In genomic region chr7:132365703-132366384, GRCm38 (mm10) we compare ENCODE assay signal across 12 mouse cellular contexts. TPM values are rescaled to one million over a fixed set of nuclear protein-coding genes. Genes with fewer than 3 reads are reported as not detected.
A peak's percentile ranks its signal among the peaks of the same experiment; 100 is the strongest.
DNase-seq lines count a peak whose midpoint lies in the region; ATAC-seq and TF ChIP-seq lines count a peak whose summit lies in the region.
"Had no signal": no experiment of that assay in that cellular context is flagged by ENCODE, and none has a peak within 500 bp of the region (broad histone marks: within the 10 kb centered on the region; RNA-seq: fewer than 3 reads in every experiment).

No protein-coding gene starts in this region.

- DNase-seq in embryonic facial prominence, embryonic 10.5 days (ENCODE audit: low spot score), result no peak
- DNase-seq in naive thymus-derived CD4-positive, alpha-beta T cell, adult 2 months (ENCODE audit: low read depth), result peak; percentile 73
- peak; percentile 71 for DNase-seq in thymus, postnatal 25 days
- DNase-seq in midbrain, postnatal 0 days (ENCODE audit: low spot score), result no peak
- DNase-seq in c-Kit-positive CD71-positive TER-119-positive erythroid progenitor cells, embryonic 14.5 days (ENCODE audit: low spot score), result no peak
- DNase-seq: cerebellum, adult 11 months had no signal

- H3K27ac ChIP-seq in embryonic facial prominence, embryonic 13.5 days, result 0 out of 2 replicates have a peak overlapping the region, but pooled peaks have one; percentile 12
- H3K27ac ChIP-seq in embryonic facial prominence, embryonic 10.5 days (replicated peaks), result no peak overlapping the region
- H3K27ac ChIP-seq in midbrain, postnatal 0 days (ENCODE audit: low read depth, low read length), result no peak overlapping the region
- no peak overlapping the region for H3K27ac ChIP-seq in midbrain, embryonic 16.5 days (ENCODE audit: low read length)
- H3K27ac ChIP-seq: embryonic facial prominence, embryonic 15.5 days; limb, embryonic 15.5 days had no signal

- WGBS in embryonic facial prominence, embryonic 13.5 days, result 89% methylated on average over 5 of the region's 5 CpGs
- 86% methylated on average over 5 of the region's 5 CpGs for WGBS in embryonic facial prominence, embryonic 10.5 days
- WGBS in midbrain, postnatal 0 days, result 87% methylated on average over 5 of the region's 5 CpGs
- WGBS in midbrain, embryonic 16.5 days, result 92% methylated on average over 5 of the region's 5 CpGs

- no peak overlapping the region for H3K9ac ChIP-seq in embryonic facial prominence, embryonic 13.5 days
- no peak overlapping the region for H3K9ac ChIP-seq in midbrain, postnatal 0 days (replicated peaks; ENCODE audit: low read length, poor library complexity, severe bottlenecking)
- no peak overlapping the region for H3K9ac ChIP-seq in midbrain, embryonic 16.5 days (ENCODE audit: low read depth, low read length)
- H3K9ac ChIP-seq: embryonic facial prominence, embryonic 15.5 days; limb, embryonic 15.5 days had no signal

- H3K4me1 ChIP-seq in embryonic facial prominence, embryonic 13.5 days, result peaks cover 20% of the 10 kb centered on the region
- H3K4me1 ChIP-seq in embryonic facial prominence, embryonic 10.5 days, result peaks cover 20% of the 10 kb centered on the region
- H3K4me1 ChIP-seq in midbrain, postnatal 0 days (ENCODE audit: insufficient read depth, low read length), result no peaks in the 10 kb centered on the region
- H3K4me1 ChIP-seq in midbrain, embryonic 16.5 days (ENCODE audit: control insufficient read depth, insufficient read depth, low read length), result no peaks in the 10 kb centered on the region
- H3K4me1 ChIP-seq: embryonic facial prominence, embryonic 15.5 days had no signal

- TF ChIP-seq CTCF in midbrain, postnatal 0 days (IDR thresholded peaks at IDR 0.05), result no peak

- H3K4me2 ChIP-seq in embryonic facial prominence, embryonic 13.5 days, result no peak overlapping the region
- no peak overlapping the region for H3K4me2 ChIP-seq in midbrain, postnatal 0 days (ENCODE audit: low read depth, low read length, poor library complexity, severe bottlenecking)
- H3K4me2 ChIP-seq in midbrain, embryonic 16.5 days (ENCODE audit: low read length), result no peak overlapping the region
- H3K4me2 ChIP-seq: embryonic facial prominence, embryonic 15.5 days; limb, embryonic 15.5 days had no signal

- no peak overlapping the region for H3K4me3 ChIP-seq in embryonic facial prominence, embryonic 13.5 days
- H3K4me3 ChIP-seq in embryonic facial prominence, embryonic 10.5 days, result no peak overlapping the region
- H3K4me3 ChIP-seq in midbrain, postnatal 0 days (ENCODE audit: low read depth, low read length), result no peak overlapping the region
- H3K4me3 ChIP-seq in midbrain, embryonic 16.5 days (ENCODE audit: low read depth, low read length), result no peak overlapping the region
- H3K4me3 ChIP-seq: embryonic facial prominence, embryonic 15.5 days; limb, embryonic 15.5 days had no signal

- ATAC-seq in embryonic facial prominence, embryonic 13.5 days (ENCODE audit: insufficient number of reproducible peaks, insufficient read depth, low FRiP score, low TSS enrichment, low read depth), result no peak
- peak; percentile 84 for ATAC-seq in granulocyte monocyte progenitor cell, adult 5-6 weeks (replicated peaks; ENCODE audit: poor library complexity, severe bottlenecking)
- ATAC-seq in midbrain, postnatal 0 days (ENCODE audit: low FRiP score), result no peak
- ATAC-seq in midbrain, embryonic 16.5 days, result no peak
- ATAC-seq: intestine, postnatal 0 days had no signal

- H3K9me3 ChIP-seq in embryonic facial prominence, embryonic 13.5 days, result no peaks in the 10 kb centered on the region
- H3K9me3 ChIP-seq in embryonic facial prominence, embryonic 10.5 days, result no peaks in the 10 kb centered on the region
- H3K9me3 ChIP-seq in midbrain, postnatal 0 days (ENCODE audit: low read length), result no peaks in the 10 kb centered on the region
- no peaks in the 10 kb centered on the region for H3K9me3 ChIP-seq in midbrain, embryonic 16.5 days (replicated peaks; ENCODE audit: control insufficient read depth, low read length, poor library complexity, severe bottlenecking)
- H3K9me3 ChIP-seq: embryonic facial prominence, embryonic 15.5 days; limb, embryonic 15.5 days had no signal

- H3K36me3 ChIP-seq in embryonic facial prominence, embryonic 13.5 days, result no peaks in the 10 kb centered on the region
- no peaks in the 10 kb centered on the region for H3K36me3 ChIP-seq in embryonic facial prominence, embryonic 10.5 days (replicated peaks)
- H3K36me3 ChIP-seq in midbrain, postnatal 0 days (ENCODE audit: insufficient read depth, low read length), result no peaks in the 10 kb centered on the region
- no peaks in the 10 kb centered on the region for H3K36me3 ChIP-seq in midbrain, embryonic 16.5 days (ENCODE audit: control insufficient read depth, insufficient read depth, low read length)
- H3K36me3 ChIP-seq: embryonic facial prominence, embryonic 15.5 days; limb, embryonic 15.5 days had no signal

- no peaks in the 10 kb centered on the region for H3K27me3 ChIP-seq in embryonic facial prominence, embryonic 13.5 days
- peaks cover 39% of the 10 kb centered on the region for H3K27me3 ChIP-seq in embryonic facial prominence, embryonic 10.5 days (replicated peaks; ENCODE audit: low read depth, poor library complexity, severe bottlenecking)
- no peaks in the 10 kb centered on the region for H3K27me3 ChIP-seq in midbrain, postnatal 0 days (ENCODE audit: insufficient read depth, low read length)
- H3K27me3 ChIP-seq in midbrain, embryonic 16.5 days (ENCODE audit: control insufficient read depth, insufficient read depth, low read depth, low read length), result no peaks in the 10 kb centered on the region
- H3K27me3 ChIP-seq: embryonic facial prominence, embryonic 15.5 days; limb, embryonic 15.5 days had no signal

RNA-seq across cellular contexts. Expression of gene Chst15, which starts 48.8 kb away (rescaled TPM):
- polyA plus RNA-seq in embryonic facial prominence, embryonic 13.5 days (2015; fragmentation: Nextera tagmentation; extraction: Ambion mirVana), result 30.2 and 30.4 TPM in 2 replicates
- polyA plus RNA-seq in embryonic facial prominence, embryonic 10.5 days (2016; fragmentation: Nextera tagmentation; extraction: Ambion mirVana), result 11.8 and 12.7 TPM in 2 replicates
- total RNA-seq in granulocyte monocyte progenitor cell, adult 5-6 weeks (2014; fragmentation: Nextera tagmentation), result 10.1 and 22.1 TPM in 2 replicates
- total RNA-seq in granulocyte monocyte progenitor cell, adult 5-6 weeks (2017), result 4.6 and 6.1 TPM in 2 replicates
- total RNA-seq in midbrain, postnatal 0 days (2014; rRNA removed), result 20.0 and 21.9 TPM in 2 replicates
- polyA plus RNA-seq in midbrain, postnatal 0 days (2015; fragmentation: Nextera tagmentation; extraction: Ambion mirVana), result 8.4 TPM in 2 replicates
- 11.6 and 12.6 TPM in 2 replicates for polyA plus RNA-seq in midbrain, embryonic 16.5 days (2015; fragmentation: Nextera tagmentation; extraction: Ambion mirVana)

Comparison
In these comparisons a context has a peak if more than half of its experiments do, and no peak if none do; other contexts are left out.
1. DNase-seq: peak in naive thymus-derived CD4-positive, alpha-beta T cell, adult 2 months (single experiment) and thymus, postnatal 25 days (single experiment); none in embryonic facial prominence, embryonic 10.5 days (single experiment), midbrain, postnatal 0 days (single experiment) and c-Kit-positive CD71-positive TER-119-positive erythroid progenitor cells, embryonic 14.5 days (single experiment).